In the genomic region with DNA sequence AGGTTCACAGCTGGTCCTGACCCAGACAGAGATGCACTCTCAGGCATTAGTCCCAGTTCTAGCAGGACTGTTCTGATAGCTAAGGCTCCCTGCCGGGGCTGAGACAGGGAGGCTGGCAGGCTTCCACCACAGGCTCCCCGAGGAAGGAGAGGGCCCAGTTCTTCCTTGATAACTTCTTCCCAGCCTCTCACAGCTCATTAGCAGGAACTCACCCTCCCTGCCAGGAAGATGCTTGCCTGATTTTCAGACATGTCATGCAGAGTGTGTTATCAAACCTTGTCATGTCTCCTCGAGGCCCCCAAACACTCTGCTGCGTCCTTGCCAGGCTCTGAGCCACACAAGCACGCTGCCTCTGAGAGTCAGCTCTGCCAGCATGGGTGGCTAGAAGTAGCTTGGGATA, we compare ENCODE assay signal across 8 mouse cellular contexts. TPM values are rescaled to one million over a fixed set of nuclear protein-coding genes. Genes with fewer than 3 reads are reported as not detected.
DNase-seq lines count a peak whose midpoint lies in the region; ATAC-seq lines count a peak whose summit lies in the region.

No protein-coding gene starts in this region.

- no peak overlapping the region for H3K9ac ChIP-seq in hindbrain, embryonic 15.5 days

- WGBS in hindbrain, embryonic 15.5 days, result 30% methylated on average over 5 of the region's 5 CpGs

- ATAC-seq in hindbrain, embryonic 15.5 days (ENCODE audit: low FRiP score, low read depth), result peak; percentile 23; the same call in 1 of the 2 replicates

- no peaks in the 10 kb centered on the region for H3K9me3 ChIP-seq in hindbrain, embryonic 15.5 days

- intact Hi-C loops in gastrocnemius, postnatal 14 days (cut with DNase I; ENCODE audit: low total_unique reads), result no loop called here

- DNase-seq in kidney, postnatal 25 days, result peak; percentile 40 to 57
- DNase-seq in kidney, adult 18-20 months, result no peak
- peak; percentile 68 for DNase-seq in brain, adult 2 months (ENCODE audit: low read depth, low spot score)
- peak; percentile 64 for DNase-seq in gastrocnemius, postnatal 14 days
- DNase-seq in adrenal gland, postnatal 14 days, result no peak
- DNase-seq in adrenal gland, postnatal 25 days, result no peak
- no peak for DNase-seq in cerebellum, adult 8-10 months

- no peaks in the 10 kb centered on the region for H3K36me3 ChIP-seq in hindbrain, embryonic 15.5 days

- H3K27ac ChIP-seq in hindbrain, embryonic 15.5 days (replicated peaks), result 0 out of 2 replicates have a peak overlapping the region, but pooled peaks have one; percentile 2

- peaks cover 55% of the 10 kb centered on the region for H3K4me1 ChIP-seq in hindbrain, embryonic 15.5 days (replicated peaks)

- H3K4me2 ChIP-seq in hindbrain, embryonic 15.5 days, result no peak overlapping the region

- H3K27me3 ChIP-seq in hindbrain, embryonic 15.5 days, result no peaks in the 10 kb centered on the region

- no peak overlapping the region for H3K4me3 ChIP-seq in hindbrain, embryonic 15.5 days

RNA-seq across cellular contexts. Expression of gene Selenon, which starts 54.1 kb away (rescaled TPM):
- total RNA-seq in gastrocnemius, postnatal 14 days (2021), result 10 to 100 TPM; 16.4 to 18.5 TPM
- polyA plus RNA-seq in hindbrain, embryonic 15.5 days (2015; fragmentation: Nextera tagmentation; extraction: Ambion mirVana), result 31.2 and 32.0 TPM in 2 replicates
- total RNA-seq in adrenal gland, postnatal 14 days (2021), result 30.2 and 32.3 TPM in 2 replicates
- total RNA-seq in adrenal gland, postnatal 25 days (2021), result 30.5 and 35.2 TPM in 2 replicates

Comparison
In these comparisons a context has a peak if more than half of its experiments do, and no peak if none do; other contexts are left out.
1. DNase-seq: peak in kidney, postnatal 25 days (2 of 2), brain, adult 2 months (single experiment) and gastrocnemius, postnatal 14 days (single experiment); none in kidney, adult 18-20 months (single experiment), adrenal gland, postnatal 14 days (single experiment), adrenal gland, postnatal 25 days (single experiment) and cerebellum, adult 8-10 months (single experiment).